Mouse (Mus musculus) stomach, embryonic 14.5 days (tissue): Measurements from ENCODE around the gene Mis18a. TPM values are rescaled to one million over a fixed set of nuclear protein-coding genes. Genes with fewer than 3 reads are reported as not detected.
A peak's percentile ranks its signal among the peaks of the same experiment; 100 is the strongest.

ENCODE experiments used
- ATAC-seq: fragments of 200-750 bp; cut with Nextera tagmentation; 2 replicates; pipeline ENCODE4 v1.8.0; 2017; ENCODE audit warnings: low read depth, moderate TSS enrichment; ENCODE audit not compliant: insufficient number of reproducible peaks, insufficient read depth, low FRiP score
- H3K27ac ChIP-seq: fragments of 300-500 bp; sonication (generic); 2 replicates; pipeline ENCODE4 v1.5.1; 2014; ENCODE audit warnings: mild to moderate bottlenecking, low read length, moderate library complexity, mixed read lengths
- H3K27me3 ChIP-seq: fragments of 300-500 bp; sonication (generic); 2 replicates; pipeline ENCODE4 v1.6.1; 2014; ENCODE audit warnings: low read length, control low read depth, mixed read lengths; ENCODE audit not compliant: control insufficient read depth, insufficient read depth
- H3K36me3 ChIP-seq: fragments of 300-500 bp; sonication (generic); 2 replicates; pipeline ENCODE4 v1.6.1; 2014; ENCODE audit warnings: mild to moderate bottlenecking, control low read depth, low read length, moderate library complexity, mixed read lengths; ENCODE audit not compliant: control insufficient read depth, insufficient read depth
- H3K4me1 ChIP-seq: fragments of 300-500 bp; sonication (generic); 2 replicates; pipeline ENCODE4 v1.6.1; 2014; ENCODE audit warnings: low read length, control low read depth, mixed read lengths; ENCODE audit not compliant: control insufficient read depth, insufficient read depth
- H3K4me2 ChIP-seq: fragments of 300-500 bp; sonication (generic); replicated peaks from 2 replicates; pipeline ENCODE4 v1.6.1; 2014; ENCODE audit warnings: low read depth, low read length, control low read depth
- H3K4me3 ChIP-seq: fragments of 300-500 bp; sonication (generic); 2 replicates; pipeline ENCODE4 v1.5.1; 2014; ENCODE audit warnings: low read depth, low read length, control low read depth
- H3K9ac ChIP-seq: fragments of 300-500 bp; sonication (generic); replicated peaks from 2 replicates; pipeline ENCODE4 v1.6.1; 2014; ENCODE audit warnings: low read depth, mild to moderate bottlenecking, control low read depth, low read length, moderate library complexity, mixed read lengths
- H3K9me3 ChIP-seq: fragments of 300-500 bp; sonication (generic); 2 replicates; pipeline ENCODE4 v1.6.1; 2016; ENCODE audit warnings: low read depth, low read length, control low read depth; ENCODE audit not compliant: control insufficient read depth
- WGBS: fragments of 180-500 bp; shearing (Covaris S2); extraction: QIAGEN DNeasy Blood & Tissue Kit; methylation state at CpG from one replicate; pipeline ENCODE4 v1.1.7; 2014; 5-methylcytosine and 5-hydroxymethylcytosine counted together
- polyA plus RNA-seq: library from polyadenylated mRNA; unstranded; fragments of >200 nt; fragmentation: Nextera tagmentation; extraction: Ambion mirVana; gene quantifications from 2 replicates; pipeline ENCODE4 v1.2.1, GENCODE M21; 2014

The Mis18a gene
- polyA plus RNA-seq, 1 experiment from 2014 or later, result 62.3 TPM

DNA sequence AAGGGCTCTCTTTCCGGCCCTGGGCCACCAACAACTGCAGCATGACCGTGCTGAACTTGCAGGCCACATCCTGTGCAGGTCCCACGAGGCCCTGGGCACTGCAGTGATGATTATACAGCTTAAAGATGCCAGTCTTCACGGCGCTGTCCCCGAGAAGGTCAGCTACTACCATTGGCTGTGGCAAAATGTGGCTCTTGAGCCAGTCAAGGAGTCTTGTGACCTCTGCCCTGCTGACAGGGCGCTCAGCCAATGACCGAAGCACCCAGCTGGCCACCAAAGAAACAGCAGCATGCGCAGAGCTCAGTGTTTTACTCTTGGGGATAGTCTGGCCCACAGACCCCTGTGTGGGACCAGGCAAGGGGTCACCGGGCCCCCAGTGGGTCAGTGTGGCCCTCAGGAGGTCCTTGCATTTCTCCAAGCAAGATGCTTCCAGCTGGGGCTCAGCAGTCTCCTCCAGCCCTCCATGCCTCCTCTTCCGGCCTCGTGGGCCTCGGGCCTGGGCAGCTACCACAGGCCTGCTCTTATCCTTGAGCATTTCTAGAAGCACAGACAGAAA is 26.3 kb upstream of the Mis18a start:
- peaks cover 16% of the 10 kb centered on the region; the same call in 1 of the 2 replicates for H3K36me3 ChIP-seq

DNA sequence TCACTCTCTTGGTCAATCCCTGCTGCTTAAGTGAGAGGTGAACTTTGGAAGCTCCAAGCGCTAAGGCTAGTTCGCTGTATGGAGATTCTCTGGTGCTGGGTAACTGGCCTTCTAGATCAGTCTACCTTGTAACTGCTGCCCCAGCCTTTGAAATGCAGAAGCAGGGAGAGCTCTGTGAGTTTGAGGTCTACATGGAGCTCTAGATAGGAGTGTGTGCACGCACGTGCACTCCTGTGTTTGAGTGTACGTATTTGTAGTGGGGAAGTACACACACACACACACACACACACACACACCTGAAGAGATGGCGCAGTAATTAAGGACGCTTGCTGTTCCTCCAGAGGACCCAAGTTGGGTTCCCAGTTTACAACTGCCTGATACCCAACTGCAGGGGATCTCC is 21.0 kb upstream of the Mis18a start:
- Histone ChIP-seq H3K4me3 (no peak overlapping the region), H3K36me3 (peaks cover 4% of the 10 kb centered on the region; the same call in 1 of the 2 replicates), H3K4me2 (no peak overlapping the region), H3K4me1 (no peaks in the 10 kb centered on the region), H3K27ac (no peak overlapping the region), H3K27me3 (no peaks in the 10 kb centered on the region), H3K9me3 (no peaks in the 10 kb centered on the region), H3K9ac (no peak overlapping the region)
- ATAC-seq, result no peak
- 90% methylated on average over 7 of the region's 7 CpGs for WGBS

More for the DNA sequence above, 26.3 kb upstream of the Mis18a start:
- no peaks in the 10 kb centered on the region for H3K9me3 ChIP-seq
- no peak overlapping the region for H3K4me2 ChIP-seq
- no peaks in the 10 kb centered on the region for H3K4me1 ChIP-seq
- H3K4me3 ChIP-seq, result no peak overlapping the region
- no peak for ATAC-seq
- H3K27ac ChIP-seq, result no peak overlapping the region
- WGBS, result 93% methylated on average over 13 of the region's 13 CpGs
- no peaks in the 10 kb centered on the region for H3K27me3 ChIP-seq
- no peak overlapping the region for H3K9ac ChIP-seq

DNA sequence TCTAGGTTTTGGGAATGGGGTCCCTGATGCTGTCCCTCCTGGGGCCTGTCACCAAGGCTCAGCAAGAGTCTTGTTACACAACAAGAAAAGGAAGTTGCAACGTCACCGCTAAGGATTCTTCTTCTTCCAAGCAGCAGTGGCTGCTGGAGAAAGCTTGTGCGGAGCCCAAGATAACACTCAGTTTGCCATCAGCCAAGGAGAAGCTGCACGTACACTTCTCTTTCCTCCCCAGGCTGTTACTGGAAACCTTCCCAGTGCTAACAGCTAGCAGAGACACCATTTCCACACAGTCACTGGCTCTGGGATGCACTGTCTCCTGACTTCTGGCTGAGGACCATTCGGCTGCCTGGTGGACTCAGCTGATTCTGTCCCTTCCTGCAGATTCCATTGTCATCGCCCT is 19.9 kb upstream of the Mis18a start:
- Histone ChIP-seq H3K36me3 (peaks cover 4% of the 10 kb centered on the region; the same call in 1 of the 2 replicates), H3K4me1 (no peaks in the 10 kb centered on the region), H3K27me3 (no peaks in the 10 kb centered on the region), H3K4me3 (no peak overlapping the region), H3K9me3 (no peaks in the 10 kb centered on the region), H3K27ac (no peak overlapping the region), H3K9ac (no peak overlapping the region), H3K4me2 (no peak overlapping the region)
- 85% methylated on average over 6 of the region's 6 CpGs for WGBS
- no peak for ATAC-seq

DNA sequence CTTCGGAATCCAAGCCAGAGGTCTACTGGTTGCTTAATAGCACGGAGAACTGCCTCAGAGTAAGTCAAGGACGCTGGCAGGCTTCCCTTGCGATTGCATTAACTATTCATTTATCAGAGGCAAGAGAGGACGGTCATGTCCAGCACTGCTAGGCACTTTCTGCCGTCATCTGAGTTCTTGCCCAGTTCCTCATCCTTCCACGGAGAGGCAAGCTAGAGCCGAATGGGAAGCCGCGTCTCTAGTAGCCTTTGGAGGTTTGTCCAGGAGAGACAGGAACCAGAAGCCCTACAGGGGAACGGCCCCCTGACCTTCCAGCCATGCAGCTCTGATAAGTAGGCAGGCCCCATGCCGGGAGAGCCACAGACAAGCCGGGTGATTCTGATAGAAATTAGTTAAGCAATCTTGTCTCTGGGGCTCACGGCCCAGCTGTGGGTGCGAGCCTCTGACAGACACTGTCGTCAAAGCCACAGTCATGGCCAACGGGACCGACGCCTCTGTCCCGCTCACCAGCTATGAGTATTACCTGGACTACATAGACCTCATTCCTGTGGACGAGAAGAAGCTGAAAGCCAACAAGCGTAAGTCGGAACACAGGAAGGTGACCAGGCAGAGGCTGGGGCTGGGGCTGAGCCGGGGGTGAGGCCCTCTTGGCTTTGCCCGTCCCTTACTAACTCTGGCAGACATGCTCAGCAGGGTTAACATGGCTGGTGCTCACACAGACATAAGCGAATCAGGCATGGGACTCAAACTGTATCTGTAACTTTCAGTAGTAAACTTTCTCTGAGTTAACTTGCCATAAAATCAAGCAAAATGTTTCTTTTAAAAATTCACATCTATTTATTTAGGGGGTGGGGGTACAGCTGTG is 11.1 kb upstream of the Mis18a start, which contains the start of gene Mrap:
Gene Mrap, plus strand, starts transcription at position 116 of the 865 bp plus-strand sequence.
- Histone ChIP-seq H3K9ac (no peak within 1 kb of the TSS), H3K4me1 (no peaks in the 10 kb centered on the region), H3K36me3 (no peaks in the 10 kb centered on the region), H3K4me3 (no peak within 1 kb of the TSS), H3K27me3 (no peaks in the 10 kb centered on the region), H3K9me3 (no peaks in the 10 kb centered on the region), H3K27ac (no peak within 1 kb of the TSS), H3K4me2 (no peak within 1 kb of the TSS)
- WGBS, result 76% methylated on average over 26 of the region's 26 CpGs
- peak; percentile 34; the same call in 1 of the 2 replicates for ATAC-seq

DNA sequence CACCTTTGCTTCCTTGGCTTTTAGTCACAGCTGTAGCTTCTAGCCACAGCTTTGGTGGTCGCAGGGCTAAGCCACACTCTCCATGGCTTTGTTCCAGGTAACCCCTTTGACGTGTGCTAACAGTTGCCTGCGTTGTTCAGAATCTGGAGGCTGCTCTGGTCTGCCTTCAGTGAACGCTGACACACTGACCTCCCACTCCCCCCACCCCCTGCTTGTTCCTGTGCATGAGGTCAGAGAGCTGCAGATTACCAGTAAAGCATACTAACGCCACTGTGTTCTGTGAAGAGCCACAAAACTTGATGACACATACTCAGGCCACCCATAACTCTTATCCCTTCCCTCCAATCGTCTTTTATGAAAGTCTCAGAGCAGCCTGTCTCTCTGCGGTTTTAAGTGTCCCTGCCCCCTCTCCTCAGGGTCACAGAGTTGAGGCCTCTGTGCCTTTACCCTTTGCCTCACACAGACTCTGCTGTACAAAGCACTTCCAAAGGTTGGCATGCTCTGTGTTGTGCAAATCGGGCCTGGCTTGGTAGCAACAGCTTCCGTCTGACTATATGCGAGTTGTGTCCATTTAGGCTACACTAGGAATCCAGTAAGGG is 9.6 kb upstream of the Mis18a start:
- Histone ChIP-seq H3K9me3 (no peaks in the 10 kb centered on the region), H3K27me3 (no peaks in the 10 kb centered on the region), H3K4me3 (no peak overlapping the region), H3K27ac (no peak overlapping the region), H3K36me3 (no peaks in the 10 kb centered on the region), H3K4me2 (no peak overlapping the region), H3K4me1 (no peaks in the 10 kb centered on the region), H3K9ac (no peak overlapping the region)
- no peak for ATAC-seq
- 46% methylated on average over 10 of the region's 10 CpGs for WGBS

DNA sequence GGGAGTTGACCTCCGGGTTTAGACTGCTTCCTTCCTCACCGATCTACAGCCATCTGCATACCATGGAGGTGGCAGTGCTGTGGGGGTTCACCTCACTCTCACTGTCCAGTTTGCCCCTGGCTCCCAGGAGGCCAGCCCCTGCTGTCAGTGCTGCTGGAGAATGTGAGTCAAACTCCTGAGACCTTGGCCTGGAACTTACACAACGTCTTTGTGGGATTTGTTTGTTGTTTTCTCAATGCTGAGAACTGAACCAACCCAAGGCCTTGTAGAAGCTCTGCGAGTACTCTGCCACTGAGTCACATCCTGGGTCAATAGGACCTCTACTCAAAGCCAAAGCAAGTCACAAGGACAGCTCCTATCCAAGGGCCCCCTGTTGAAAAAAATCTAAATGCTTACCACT is 8.4 kb upstream of the Mis18a start:
- WGBS, result 70% methylated on average over 4 of the region's 4 CpGs
- no peak for ATAC-seq
- no peak overlapping the region for H3K4me2 ChIP-seq

DNA sequence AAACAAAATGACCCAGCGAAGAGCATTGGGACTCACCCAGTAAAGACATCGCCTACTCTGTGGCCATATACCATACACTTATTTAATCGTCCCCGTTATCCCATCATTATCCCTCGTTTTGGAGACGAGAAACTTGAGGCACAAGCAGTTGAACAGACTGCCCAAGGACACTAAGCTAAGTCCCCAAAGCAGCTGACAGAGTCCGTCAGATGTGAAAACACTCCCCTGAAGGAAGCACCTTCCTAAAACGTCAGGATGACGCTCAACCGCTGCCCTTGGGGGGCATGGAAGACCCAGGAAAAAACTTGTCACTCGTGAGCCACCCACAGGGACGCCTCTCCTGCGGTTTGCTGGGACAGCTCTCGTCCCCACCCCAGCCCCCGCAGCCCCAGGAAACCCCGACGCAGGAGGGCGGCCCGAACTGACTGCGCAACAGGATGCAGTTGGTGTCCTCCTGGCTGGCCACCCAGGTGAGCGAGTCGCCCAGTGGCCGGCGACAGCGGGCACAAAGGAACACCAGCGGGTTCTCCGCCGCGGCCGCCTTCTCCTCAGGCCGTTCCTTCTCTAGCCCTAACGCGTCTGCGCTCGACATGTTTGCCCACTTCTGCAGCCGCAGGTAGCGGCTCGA is 490 bp downstream of the Mis18a start:
- no peaks in the 10 kb centered on the region for H3K27me3 ChIP-seq
- H3K9me3 ChIP-seq, result no peaks in the 10 kb centered on the region
- peak overlapping the region; percentile 77 for H3K9ac ChIP-seq
- peak overlapping the region; percentile 94 for H3K4me2 ChIP-seq
- H3K36me3 ChIP-seq, result peaks cover 7% of the 10 kb centered on the region
- H3K27ac ChIP-seq, result peak overlapping the region; percentile 15; the same call in 1 of the 2 replicates
- ATAC-seq, result peak; percentile 60
- H3K4me1 ChIP-seq, result peaks cover 6% of the 10 kb centered on the region; the same call in 1 of the 2 replicates
- WGBS, result 5% methylated on average over 38 of the region's 38 CpGs
- peak overlapping the region; percentile 91 for H3K4me3 ChIP-seq

More for the DNA sequence above, 8.4 kb upstream of the Mis18a start:
- H3K36me3 ChIP-seq, result no peaks in the 10 kb centered on the region
- no peaks in the 10 kb centered on the region for H3K4me1 ChIP-seq
- no peak overlapping the region for H3K4me3 ChIP-seq
- H3K27ac ChIP-seq, result no peak overlapping the region
- H3K27me3 ChIP-seq, result no peaks in the 10 kb centered on the region
- no peak overlapping the region for H3K9ac ChIP-seq
- H3K9me3 ChIP-seq, result no peaks in the 10 kb centered on the region

DNA sequence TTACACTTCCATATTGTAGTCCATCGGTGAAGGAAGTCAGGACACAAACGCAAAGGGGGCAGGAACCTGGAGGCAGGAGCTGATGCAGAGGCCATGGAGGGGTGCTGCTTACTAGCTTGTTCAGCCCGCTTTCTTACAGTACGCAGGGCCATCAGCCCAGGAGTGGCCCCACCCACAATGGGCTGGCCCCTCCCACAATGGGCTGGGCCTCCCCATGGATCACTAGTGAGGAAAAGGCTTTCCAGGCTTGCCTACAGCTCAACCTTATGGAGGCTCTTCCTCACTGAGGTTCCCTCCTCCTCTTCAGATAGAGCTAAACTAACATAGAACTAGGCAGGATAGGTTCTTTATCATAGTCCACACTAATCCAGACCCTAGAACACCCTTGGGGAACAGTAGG is 3.2 kb downstream of the Mis18a start:
- H3K9me3 ChIP-seq, result no peaks in the 10 kb centered on the region
- peaks cover 24% of the 10 kb centered on the region for H3K36me3 ChIP-seq
- WGBS, result 100% methylated on average over 4 of the region's 4 CpGs
- no peak overlapping the region for H3K9ac ChIP-seq
- peaks cover 6% of the 10 kb centered on the region; the same call in 1 of the 2 replicates for H3K4me1 ChIP-seq
- no peak overlapping the region for H3K27ac ChIP-seq
- no peak overlapping the region for H3K4me3 ChIP-seq
- no peaks in the 10 kb centered on the region for H3K27me3 ChIP-seq
- no peak for ATAC-seq
- no peak overlapping the region for H3K4me2 ChIP-seq
